Mouse (Mus musculus) cerebellum, postnatal 10 days (tissue): ENCODE results near the gene Alyref.

ENCODE experiments used
- DNase-seq, 2 experiments: peaks; one replicate each; pipeline ENCODE4 v3.0.0; 2021; ENCODE audit warnings: mixed read lengths in 2 of 2

Gene Alyref

GRCm38 (mm10) chr11:120598283-120598989, at the start of gene Alyref, which contains the start of gene Anapc11:
TSS of gene Alyref (minus strand) at chr11:120598365.
TSS of gene Anapc11 (plus strand) at chr11:120598421.
- DNase-seq: peak; percentile 96 to 97

- DNase-seq: no peak
Measured at GRCm38 (mm10) chr11:120647047-120647830, 49.1 kb upstream of the Alyref start.

DNA sequence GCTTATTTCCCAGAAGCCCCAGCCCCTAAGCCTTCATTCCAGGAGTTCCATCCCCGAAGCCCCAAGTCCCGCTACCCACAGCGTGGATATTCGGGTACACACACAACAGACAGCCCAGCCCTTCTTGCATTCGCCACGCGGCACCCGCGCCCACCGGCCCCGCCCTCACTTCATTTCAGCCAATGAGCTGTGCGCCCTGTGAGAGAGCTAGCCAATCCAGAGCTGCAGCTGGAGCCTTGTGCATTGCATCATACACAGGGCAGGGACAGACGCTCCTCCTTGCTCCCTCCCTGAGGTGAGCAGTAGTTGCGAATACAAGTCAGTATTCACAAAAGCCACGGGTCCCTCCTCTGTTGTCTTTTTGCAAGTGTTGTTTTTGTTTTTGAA, 45.4 kb upstream of the Alyref start, which contains the start of gene Pycr1:
Gene Pycr1 (minus strand): TSS at position 169 of the 387 bp plus-strand sequence.
- peak; percentile 96 to 97 for DNase-seq

DNA sequence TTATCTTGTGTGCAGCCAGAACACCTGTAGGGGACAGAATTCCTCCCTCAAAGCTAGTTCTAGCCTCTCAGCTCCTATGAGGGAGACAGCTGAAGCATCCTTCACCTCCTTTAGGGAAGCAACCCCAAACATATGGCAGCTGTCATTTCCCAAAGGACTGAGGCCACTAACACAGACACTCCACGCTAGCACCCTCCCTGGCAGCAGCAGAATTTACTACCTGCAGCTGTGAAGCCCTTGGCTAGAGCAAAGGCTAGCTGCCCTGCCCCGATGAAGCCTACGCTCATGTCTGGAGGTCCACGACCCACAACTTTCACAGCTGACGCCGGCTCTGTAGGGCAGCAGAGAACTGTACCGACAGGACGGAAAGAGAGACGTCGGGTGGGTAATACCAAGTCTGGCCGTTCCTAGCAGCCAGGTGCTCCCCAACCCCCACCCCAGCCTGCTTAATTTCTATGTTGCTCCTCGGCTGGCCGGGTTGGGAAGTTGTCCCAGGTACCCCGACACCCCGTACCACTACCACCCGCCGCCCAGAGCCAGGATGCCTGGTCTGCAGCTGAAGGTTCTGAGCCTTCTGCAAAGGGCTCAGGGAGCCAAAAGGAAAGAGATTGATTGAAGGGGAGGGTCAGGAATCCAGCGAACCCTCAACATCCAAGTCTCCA, 44.9 kb upstream of the Alyref start:
- peak; percentile 49 to 58 for DNase-seq

GRCm38 (mm10) chr11:120641869-120642268, 43.7 kb upstream of the Alyref start:
- no peak for DNase-seq

DNA sequence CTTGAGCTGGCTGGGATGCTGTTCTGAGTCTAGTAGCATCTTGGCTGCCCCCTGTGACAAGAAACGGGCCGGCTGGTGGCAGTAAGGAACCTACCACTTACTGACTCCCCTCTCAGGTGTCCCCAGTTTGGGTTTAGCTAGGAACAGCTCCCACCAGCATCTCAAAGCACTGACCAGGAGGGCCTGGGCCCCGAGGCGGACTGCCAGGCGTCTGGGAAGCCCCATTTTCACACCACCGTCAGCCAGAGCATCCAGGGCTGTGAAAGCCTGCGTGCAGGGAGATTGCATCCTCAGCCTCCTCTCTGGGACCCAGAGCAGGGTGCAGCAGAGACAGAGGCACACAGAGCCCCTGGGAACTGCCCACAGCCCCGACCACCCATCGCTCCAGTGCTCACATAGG, 43.1 kb upstream of the Alyref start:
- no peak for DNase-seq

- no peak for DNase-seq
Measured at GRCm38 (mm10) chr11:120634810-120635209, 36.6 kb upstream of the Alyref start.

DNA sequence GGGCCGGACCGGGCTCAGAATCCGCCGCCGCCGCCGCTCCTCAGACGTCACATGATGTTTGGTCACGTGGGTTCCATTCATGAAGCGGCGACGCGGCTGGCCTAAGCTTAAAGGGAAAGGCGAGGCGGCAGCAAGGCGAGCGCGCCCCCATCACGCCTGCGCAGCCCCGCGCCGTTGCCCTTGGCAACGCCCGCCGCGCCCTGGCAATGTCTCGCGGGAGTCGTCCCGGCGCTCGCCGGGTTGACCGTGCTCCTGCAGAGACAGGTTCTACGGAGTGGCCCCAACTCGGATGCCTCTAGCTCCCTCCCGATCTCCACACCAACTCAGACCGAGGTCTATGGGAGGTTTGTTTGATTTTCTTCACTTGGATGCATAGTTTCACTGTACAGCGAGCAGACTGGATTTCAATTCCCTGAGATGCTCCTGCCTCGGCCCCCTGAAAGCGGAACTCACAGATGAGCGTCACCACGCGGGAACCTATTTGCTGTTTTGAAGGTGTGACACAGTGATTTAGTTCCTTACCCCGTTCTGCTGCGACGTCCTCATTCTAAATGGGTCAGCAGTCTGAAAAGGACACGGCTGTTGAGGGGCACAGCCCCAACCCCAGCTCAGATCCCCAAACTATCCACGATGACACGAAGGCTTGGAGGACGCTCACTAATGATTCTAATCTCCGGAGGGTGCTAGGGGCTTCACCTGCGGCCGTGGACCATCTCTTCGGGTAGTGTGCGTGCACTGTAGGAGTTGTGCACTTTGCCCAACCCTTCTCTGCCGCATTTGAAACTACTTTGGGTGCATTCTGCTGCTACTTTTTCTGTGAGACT, 35.6 kb upstream of the Alyref start, which contains the start of gene Mafg:
Gene Mafg (minus strand): TSS at position 81 of the 824 bp plus-strand sequence.
- peak; percentile 96 for DNase-seq

DNA sequence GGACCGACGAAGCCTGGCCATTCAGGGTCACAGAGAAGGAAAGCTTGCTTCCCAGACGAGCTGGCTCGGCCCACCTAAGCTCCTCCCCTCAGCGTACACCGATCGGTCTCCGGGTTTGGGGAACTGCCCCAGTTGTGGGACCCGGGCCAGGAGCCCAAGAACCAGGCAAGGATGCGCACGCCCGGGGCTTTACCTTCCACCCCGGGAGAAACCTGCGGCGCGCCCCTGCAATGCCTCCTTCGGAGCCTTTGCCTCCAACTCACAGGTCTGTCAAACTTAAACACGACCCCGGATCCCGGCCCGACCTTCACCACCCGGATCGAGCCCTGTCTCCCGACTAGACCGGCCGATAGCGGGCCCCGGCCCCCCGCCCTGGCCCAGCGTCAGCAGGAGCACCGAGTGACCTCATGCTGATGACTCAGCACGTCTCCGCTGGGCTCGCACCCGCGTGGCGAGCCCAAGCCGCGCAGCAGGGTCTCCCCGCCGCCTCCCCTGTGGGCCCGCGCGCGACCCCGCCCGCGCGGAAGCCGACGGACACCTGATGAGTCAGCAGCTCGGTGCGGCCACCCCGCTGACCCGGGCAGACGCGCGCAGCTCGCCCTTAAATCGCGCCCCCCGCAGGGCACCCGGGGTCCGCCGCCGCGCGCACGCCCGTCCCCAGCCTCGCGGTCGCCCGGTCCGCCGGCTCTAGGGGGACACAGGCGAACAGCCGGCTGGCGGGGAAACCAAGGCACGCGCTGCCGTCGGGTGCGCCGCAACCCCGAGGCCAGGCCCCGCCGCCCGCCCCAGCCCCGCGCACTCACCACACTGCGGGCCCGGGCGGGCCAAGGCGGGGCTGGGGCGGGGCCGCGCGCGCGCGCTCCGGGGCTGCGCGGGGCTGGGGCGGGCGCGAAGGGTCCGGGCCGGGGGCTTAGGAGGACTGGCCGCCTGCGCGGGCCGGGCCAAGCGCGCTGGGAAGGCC, 34.7 kb upstream of the Alyref start:
- DNase-seq: peak; percentile 73 to 75

DNA sequence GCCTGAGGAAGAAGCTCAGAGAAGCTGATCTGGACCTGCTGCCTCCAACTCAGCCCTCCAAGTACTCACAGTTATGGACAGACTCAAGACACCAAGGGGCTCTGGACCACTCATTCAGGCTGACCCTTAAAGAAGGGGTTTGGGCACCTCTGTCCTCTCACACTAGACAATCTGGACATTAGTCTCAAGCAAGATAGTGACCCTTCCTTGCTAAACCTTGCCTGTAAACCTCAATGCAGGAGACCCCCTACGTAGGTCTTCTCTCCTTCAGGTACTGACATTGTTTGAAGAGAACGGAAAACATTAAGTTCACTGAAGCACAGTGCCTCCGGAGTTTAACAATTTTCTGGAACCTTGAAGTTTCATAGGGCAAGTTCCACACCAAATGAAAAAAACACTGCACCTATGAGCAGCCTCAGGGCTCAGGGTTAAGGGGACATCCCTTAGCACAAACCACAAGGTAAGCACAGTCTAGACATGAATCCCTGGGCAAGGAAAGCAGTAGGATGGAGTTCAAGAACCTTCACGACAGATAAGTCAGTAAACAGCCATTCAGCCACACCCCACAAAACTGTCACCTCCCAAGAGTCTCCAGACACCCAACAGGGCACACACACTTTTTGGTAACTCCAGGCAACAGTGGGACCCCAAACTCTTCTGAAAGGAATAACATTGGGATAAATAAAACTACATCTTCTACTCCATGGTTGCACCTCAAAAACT, 33.7 kb upstream of the Alyref start:
- no peak for DNase-seq

GRCm38 (mm10) chr11:120630881-120631725, 32.9 kb upstream of the Alyref start:
- no peak for DNase-seq

DNA sequence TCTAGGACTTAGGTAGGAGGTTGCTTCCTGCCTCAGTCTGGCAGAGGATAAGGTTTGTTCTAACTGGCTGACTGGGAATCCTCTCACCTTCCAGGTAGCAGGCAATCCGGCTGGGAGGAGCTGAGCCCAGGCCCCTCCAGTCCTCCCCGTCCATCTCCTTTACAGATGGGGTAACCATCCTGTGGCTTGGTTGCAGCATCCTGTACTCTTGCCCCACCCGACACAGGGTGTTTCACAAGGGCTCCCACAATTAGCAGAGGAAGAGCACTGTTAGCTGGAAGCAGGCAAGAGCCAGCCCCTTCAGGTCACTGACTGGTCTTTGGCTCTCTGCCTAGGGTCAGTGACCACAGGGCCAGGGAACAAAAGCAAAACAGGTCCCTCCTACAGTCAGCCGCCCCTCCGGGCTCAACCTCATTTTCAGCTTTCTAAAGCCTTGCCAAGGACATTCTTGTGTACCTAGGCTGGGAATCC, 32.3 kb upstream of the Alyref start:
- no peak for DNase-seq

DNA sequence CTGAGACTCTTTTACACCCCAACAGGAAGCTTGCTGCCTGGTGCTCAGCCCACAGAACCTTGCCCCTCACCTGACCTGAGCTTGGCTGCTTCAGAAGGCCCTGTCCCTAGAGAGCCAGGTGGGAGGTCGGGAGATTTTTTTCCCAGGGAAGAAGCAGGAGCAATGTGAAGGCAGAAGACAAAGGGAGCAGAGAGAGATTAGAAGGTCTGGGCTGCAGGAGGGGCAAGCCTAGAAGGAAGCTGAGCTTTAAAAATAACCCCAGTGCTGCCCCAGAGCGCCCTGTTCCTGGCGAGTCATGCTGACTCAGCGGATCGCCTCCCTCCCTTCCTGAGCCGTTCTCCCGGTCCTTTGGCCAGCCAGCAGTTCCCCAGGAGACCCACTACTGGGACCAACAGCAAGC, 31.7 kb upstream of the Alyref start:
- no peak for DNase-seq

DNA sequence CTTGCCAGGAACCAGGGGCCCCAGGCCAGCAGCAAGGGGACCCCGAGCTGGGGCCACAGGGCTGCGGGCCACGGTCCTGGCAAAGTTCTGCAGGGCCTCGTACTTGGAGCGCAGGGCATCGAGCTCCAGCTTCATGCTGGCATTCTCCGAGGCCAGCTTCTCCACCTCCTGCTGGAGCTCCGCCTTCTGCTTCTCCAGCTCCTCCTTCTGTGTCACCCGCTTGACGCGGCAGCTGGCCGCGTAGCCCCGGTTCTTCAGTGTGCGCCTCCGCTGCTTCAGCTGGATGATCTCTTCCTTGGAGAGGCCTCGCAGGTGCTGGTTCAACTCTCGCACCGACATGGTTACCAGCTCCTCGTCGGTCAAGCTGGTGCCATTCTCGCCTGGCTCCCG, 31.2 kb upstream of the Alyref start:
- DNase-seq: peak in 1 of 2 experiments; percentile 40

DNA sequence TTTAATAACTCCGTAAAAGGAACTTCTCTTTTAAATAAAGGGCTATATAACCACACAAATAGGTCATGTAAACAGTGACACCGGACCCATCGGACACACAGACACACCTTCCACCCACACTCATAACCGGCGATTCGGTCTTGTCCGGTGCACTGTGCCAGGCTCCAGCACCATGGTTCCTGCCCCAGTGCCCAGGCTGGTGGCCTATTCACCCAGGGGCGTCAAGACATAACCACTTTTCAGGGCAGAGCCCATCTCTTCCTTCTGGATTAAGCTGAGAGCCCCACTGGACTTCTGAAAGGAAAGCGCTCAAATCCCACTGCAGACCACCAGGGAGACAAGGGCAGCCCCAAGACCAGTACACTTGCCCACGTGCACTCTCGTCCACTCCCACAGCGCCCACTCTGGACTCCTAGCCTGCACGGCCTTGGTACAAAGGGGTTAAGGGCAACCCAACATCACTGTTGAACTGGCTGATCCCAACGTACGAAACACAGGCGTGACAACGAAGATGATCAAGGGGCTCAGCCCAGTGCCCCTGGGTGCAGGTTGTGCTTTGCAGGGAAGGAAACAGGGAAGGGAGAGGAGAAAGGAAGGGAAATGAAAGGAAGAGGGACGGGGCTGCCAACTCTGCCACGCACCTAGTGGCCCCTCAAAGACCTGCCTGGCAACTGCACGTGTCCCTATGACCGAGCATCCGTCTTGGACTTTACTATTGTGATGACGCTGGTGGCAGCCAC, 30.6 kb upstream of the Alyref start:
- no peak for DNase-seq

DNA sequence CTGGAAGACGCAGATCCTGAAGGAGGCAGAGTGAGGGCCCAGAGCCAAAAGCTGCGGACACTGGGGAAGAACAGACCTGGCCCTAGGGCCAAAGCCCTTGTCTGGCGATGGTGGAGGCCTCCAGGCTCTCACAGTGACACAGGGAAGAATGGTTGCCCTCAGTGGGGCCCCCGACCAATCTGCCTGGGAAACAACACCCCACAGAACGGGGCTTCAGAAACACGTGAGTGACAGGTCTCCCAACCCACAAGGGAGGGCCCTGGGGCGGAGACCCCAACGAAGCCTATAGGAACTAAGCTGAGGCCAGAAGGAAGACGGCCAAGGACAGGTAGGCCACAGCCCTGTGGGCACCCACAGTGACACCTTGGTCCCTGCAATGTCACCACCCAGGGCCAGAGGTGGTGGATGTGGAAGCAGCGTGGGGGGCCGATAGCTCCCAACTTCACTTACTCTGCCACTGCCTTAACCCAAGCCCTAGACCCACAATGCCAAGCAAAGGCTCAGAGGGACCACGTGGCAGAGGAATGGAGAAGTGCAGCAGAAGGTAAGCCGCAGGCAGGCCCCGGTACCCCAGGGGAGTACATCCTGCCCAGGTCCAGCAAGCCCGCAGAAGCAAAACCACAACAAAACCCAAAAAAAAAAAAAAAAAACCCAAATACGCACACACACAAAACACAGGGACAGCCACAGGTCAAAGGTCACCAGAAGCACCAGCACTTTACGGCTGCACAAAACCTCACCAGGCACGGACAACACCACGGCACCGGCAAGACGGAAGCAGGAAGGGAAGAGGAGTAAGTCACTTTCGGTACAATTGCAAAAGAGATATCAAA, 29.5 kb upstream of the Alyref start:
- DNase-seq: no peak

DNA sequence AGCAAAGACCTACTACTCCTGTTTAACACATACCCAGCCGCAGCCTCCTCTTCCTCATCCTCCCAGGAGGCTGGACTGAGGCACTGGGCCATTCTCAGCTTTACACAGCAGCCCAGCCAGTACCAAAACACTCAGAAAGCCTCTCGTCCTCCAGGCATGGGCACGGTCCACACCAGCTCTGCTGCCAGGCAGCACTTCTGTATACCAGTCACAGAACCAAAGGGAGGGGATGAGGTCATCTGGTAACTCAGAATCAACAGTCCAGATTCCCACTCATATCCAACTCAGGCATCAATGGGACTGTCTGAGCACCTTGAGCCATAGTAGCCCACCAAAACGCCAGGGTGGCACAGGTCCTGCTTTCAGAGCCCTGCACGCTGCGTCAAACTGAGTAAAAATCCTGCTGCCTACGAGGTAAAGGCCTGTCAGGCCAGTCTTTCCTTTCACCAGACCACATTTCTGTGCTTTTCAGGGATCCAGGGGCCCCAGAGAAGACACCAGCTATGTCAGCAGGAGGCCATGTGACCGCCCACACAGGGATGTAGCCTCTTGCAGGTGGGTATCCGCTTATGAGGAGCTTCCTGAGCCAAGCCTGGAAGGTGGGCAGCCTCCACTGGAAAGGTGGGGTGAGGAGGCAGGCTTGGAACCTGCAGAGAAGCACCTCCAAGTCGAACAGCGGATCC, 28.8 kb upstream of the Alyref start:
- no peak for DNase-seq
